8 mouse cellular contexts compared by ENCODE assay signal in genomic region chr1:134361195-134361856, GRCm38 (mm10). TPM values are rescaled to one million over a fixed set of nuclear protein-coding genes. Genes with fewer than 3 reads are reported as not detected.
DNase-seq lines count a peak whose midpoint lies in the region; ATAC-seq and TF ChIP-seq lines count a peak whose summit lies in the region.

No protein-coding gene starts in this region.

- H3K4me3 ChIP-seq in lung, adult 2 months (replicated peaks; ENCODE audit: extremely low read depth, low read depth, low read length) = peak overlapping the region; percentile 97
- H3K4me3 ChIP-seq in brown adipose tissue, adult 24 weeks (ENCODE audit: insufficient read depth, low read depth, low read length) = peak overlapping the region; percentile 95
- H3K4me3 ChIP-seq in hindbrain, embryonic 12.5 days = peak overlapping the region; percentile 84

- DNase-seq in lung, adult 2 months = no peak
- no peak for DNase-seq in lung, postnatal 4 days
- no peak for DNase-seq in spleen, postnatal 4 days (ENCODE audit: low spot score in 2 of 2)
- no peak for DNase-seq in urinary bladder, postnatal 10 days (ENCODE audit: low spot score)
- DNase-seq in embryo, embryonic 11 days = no peak

- peak overlapping the region; percentile 93 for H3K9ac ChIP-seq in hindbrain, embryonic 12.5 days

- H3K4me1 ChIP-seq in lung, adult 2 months (ENCODE audit: control insufficient read depth, insufficient read depth, low read length) = peaks cover 3% of the 10 kb centered on the region
- H3K4me1 ChIP-seq in brown adipose tissue, adult 24 weeks (ENCODE audit: control insufficient read depth, insufficient read depth, insufficient read length, low read length) = peaks cover 6% of the 10 kb centered on the region
- peaks cover 11% of the 10 kb centered on the region for H3K4me1 ChIP-seq in hindbrain, embryonic 12.5 days

- ATAC-seq in hindbrain, embryonic 12.5 days (ENCODE audit: low FRiP score) = peak; percentile 85
- peak; percentile 12; the same call in 1 of the 2 replicates for ATAC-seq in megakaryocyte, adult 5-6 weeks (ENCODE audit: poor library complexity, severe bottlenecking)

- peaks cover 19% of the 10 kb centered on the region for H3K36me3 ChIP-seq in hindbrain, embryonic 12.5 days

- TF ChIP-seq CTCF in lung, adult 2 months (IDR thresholded peaks at IDR 0.05; ENCODE audit: insufficient read depth, low read length) = no peak

- peak overlapping the region; percentile 75 for H3K4me2 ChIP-seq in hindbrain, embryonic 12.5 days (replicated peaks)

- H3K27ac ChIP-seq in brown adipose tissue, adult 24 weeks (replicated peaks; ENCODE audit: low read depth, low read length) = peak overlapping the region; percentile 77
- peak overlapping the region; percentile 85 for H3K27ac ChIP-seq in hindbrain, embryonic 12.5 days

- 0 out of 2 replicates have a peak, but pooled peaks cover 3% of the 10 kb centered on the region for H3K27me3 ChIP-seq in hindbrain, embryonic 12.5 days

- no peak for TF ChIP-seq POLR2A in lung, adult 2 months (IDR thresholded peaks at IDR 0.05; ENCODE audit: borderline replicate concordance, extremely low read depth, low read depth, low read length)

- no peaks in the 10 kb centered on the region for H3K9me3 ChIP-seq in hindbrain, embryonic 12.5 days (replicated peaks)

- WGBS in lung, adult 2 months = 2% methylated on average over 43 of the region's 44 CpGs
- WGBS in hindbrain, embryonic 12.5 days = 3% methylated on average over 39 of the region's 44 CpGs

RNA-seq across cellular contexts. Expression of gene Tmem183a, which starts 0.5 kb away (rescaled TPM):
- 44.9 and 71.8 TPM in 2 replicates for polyA plus RNA-seq in lung, adult 2 months (2012; rRNA removed)
- 20.2 and 20.8 TPM in 2 replicates for polyA plus RNA-seq in brown adipose tissue, adult 24 weeks (2012; ENCODE audit: insufficient read depth, insufficient read length, missing spikeins)
- polyA plus RNA-seq in hindbrain, embryonic 12.5 days (2016; fragmentation: Nextera tagmentation; extraction: Ambion mirVana) = 109 and 123 TPM in 2 replicates
- total RNA-seq in megakaryocyte, adult 5-6 weeks (2015) = 33.5 and 39.2 TPM in 2 replicates
- total RNA-seq in megakaryocyte, adult 5-6 weeks (2017) = 50.4 and 55.3 TPM in 2 replicates

RNA-seq across cellular contexts. Expression of gene 4933406M09Rik, which starts 24.4 kb away (rescaled TPM):
- not detected in 2 replicates for polyA plus RNA-seq in lung, adult 2 months (2012; rRNA removed)
- polyA plus RNA-seq in brown adipose tissue, adult 24 weeks (2012; ENCODE audit: insufficient read depth, insufficient read length, missing spikeins) = not detected in 2 replicates
- polyA plus RNA-seq in hindbrain, embryonic 12.5 days (2016; fragmentation: Nextera tagmentation; extraction: Ambion mirVana) = not detected in 2 replicates
- total RNA-seq in megakaryocyte, adult 5-6 weeks (2015) = not detected in 2 replicates
- total RNA-seq in megakaryocyte, adult 5-6 weeks (2017) = not detected in 2 replicates

RNA-seq across cellular contexts. Expression of gene Ppfia4, which starts 28.6 kb away (rescaled TPM):
- polyA plus RNA-seq in lung, adult 2 months (2012; rRNA removed) = 7.9 and 11.3 TPM in 2 replicates
- 1.7 TPM in 1 of 2 replicates, not detected in the other for polyA plus RNA-seq in brown adipose tissue, adult 24 weeks (2012; ENCODE audit: insufficient read depth, insufficient read length, missing spikeins)
- 6.3 and 7.8 TPM in 2 replicates for polyA plus RNA-seq in hindbrain, embryonic 12.5 days (2016; fragmentation: Nextera tagmentation; extraction: Ambion mirVana)
- total RNA-seq in megakaryocyte, adult 5-6 weeks (2015) = 43.1 and 50.5 TPM in 2 replicates
- 47.0 and 55.6 TPM in 2 replicates for total RNA-seq in megakaryocyte, adult 5-6 weeks (2017)

RNA-seq across cellular contexts. Expression of gene Cyb5r1, which starts 44.0 kb away (rescaled TPM):
- 41.6 and 59.5 TPM in 2 replicates for polyA plus RNA-seq in lung, adult 2 months (2012; rRNA removed)
- polyA plus RNA-seq in brown adipose tissue, adult 24 weeks (2012; ENCODE audit: insufficient read depth, insufficient read length, missing spikeins) = 21.2 and 26.5 TPM in 2 replicates
- polyA plus RNA-seq in hindbrain, embryonic 12.5 days (2016; fragmentation: Nextera tagmentation; extraction: Ambion mirVana) = 24.1 and 25.9 TPM in 2 replicates
- total RNA-seq in megakaryocyte, adult 5-6 weeks (2015) = 54.5 and 69.7 TPM in 2 replicates
- total RNA-seq in megakaryocyte, adult 5-6 weeks (2017) = 43.8 and 46.8 TPM in 2 replicates

RNA-seq across cellular contexts. Expression of gene Adipor1, which starts 53.9 kb away (rescaled TPM):
- 134 and 155 TPM in 2 replicates for polyA plus RNA-seq in lung, adult 2 months (2012; rRNA removed)
- 94.9 and 119 TPM in 2 replicates for polyA plus RNA-seq in brown adipose tissue, adult 24 weeks (2012; ENCODE audit: insufficient read depth, insufficient read length, missing spikeins)
- 73.5 and 78.1 TPM in 2 replicates for polyA plus RNA-seq in hindbrain, embryonic 12.5 days (2016; fragmentation: Nextera tagmentation; extraction: Ambion mirVana)
- total RNA-seq in megakaryocyte, adult 5-6 weeks (2015) = 118 and 120 TPM in 2 replicates
- 73.8 and 83.6 TPM in 2 replicates for total RNA-seq in megakaryocyte, adult 5-6 weeks (2017)
